Mouse (Mus musculus): ENCODE data around the gene Mier3. TPM values are rescaled to one million over a fixed set of nuclear protein-coding genes. Genes with fewer than 3 reads are reported as not detected.

Gene Mier3
- total RNA-seq (2017) = 68.1 and 77.3 TPM in 2 replicates

GRCm38 (mm10) chr13:111680679-111681078, at the start of gene Mier3:
Mier3 (plus strand) TSS chr13:111680979.
- ATAC-seq (replicated peaks; ENCODE audit: low read depth, poor library complexity, severe bottlenecking) = no peak

- ATAC-seq (replicated peaks; ENCODE audit: low read depth, poor library complexity, severe bottlenecking) = peak; percentile 88
Measured at GRCm38 (mm10) chr13:111634163-111635160, 46.3 kb upstream of the Mier3 start.

GRCm38 (mm10) chr13:111640319-111640718, 40.5 kb upstream of the Mier3 start:
- ATAC-seq (replicated peaks; ENCODE audit: low read depth, poor library complexity, severe bottlenecking) = peak; percentile 96

GRCm38 (mm10) chr13:111643636-111644035, 37.1 kb upstream of the Mier3 start:
- ATAC-seq (replicated peaks; ENCODE audit: low read depth, poor library complexity, severe bottlenecking) = no peak

GRCm38 (mm10) chr13:111646204-111646603, 34.6 kb upstream of the Mier3 start:
- peak; percentile 39; the same call in 1 of the 2 replicates for ATAC-seq (replicated peaks; ENCODE audit: low read depth, poor library complexity, severe bottlenecking)

GRCm38 (mm10) chr13:111647279-111647678, 33.5 kb upstream of the Mier3 start:
- 0 out of 2 replicates have a peak, but pooled peaks have one; percentile 56 for ATAC-seq (replicated peaks; ENCODE audit: low read depth, poor library complexity, severe bottlenecking)

- ATAC-seq (replicated peaks; ENCODE audit: low read depth, poor library complexity, severe bottlenecking) = no peak
Measured at GRCm38 (mm10) chr13:111651020-111651419, 29.8 kb upstream of the Mier3 start.

- ATAC-seq (replicated peaks; ENCODE audit: low read depth, poor library complexity, severe bottlenecking) = peak; percentile 67
Measured at GRCm38 (mm10) chr13:111655273-111655672, 25.5 kb upstream of the Mier3 start.

- peak; percentile 76 for ATAC-seq (replicated peaks; ENCODE audit: low read depth, poor library complexity, severe bottlenecking)
Measured at GRCm38 (mm10) chr13:111655856-111656255, 24.9 kb upstream of the Mier3 start.

GRCm38 (mm10) chr13:111656309-111656708, 24.5 kb upstream of the Mier3 start:
- peak; percentile 20; the same call in 1 of the 2 replicates for ATAC-seq (replicated peaks; ENCODE audit: low read depth, poor library complexity, severe bottlenecking)

GRCm38 (mm10) chr13:111656769-111657168, 24.0 kb upstream of the Mier3 start:
- ATAC-seq (replicated peaks; ENCODE audit: low read depth, poor library complexity, severe bottlenecking) = peak; percentile 40

GRCm38 (mm10) chr13:111658501-111659280, 22.1 kb upstream of the Mier3 start:
- ATAC-seq (replicated peaks; ENCODE audit: low read depth, poor library complexity, severe bottlenecking) = 0 out of 2 replicates have a peak, but pooled peaks have one; percentile 11

- no peak for ATAC-seq (replicated peaks; ENCODE audit: low read depth, poor library complexity, severe bottlenecking)
Measured at GRCm38 (mm10) chr13:111659430-111659829, 21.3 kb upstream of the Mier3 start.

- no peak for ATAC-seq (replicated peaks; ENCODE audit: low read depth, poor library complexity, severe bottlenecking)
Measured at GRCm38 (mm10) chr13:111660072-111660471, 20.7 kb upstream of the Mier3 start.

- ATAC-seq (replicated peaks; ENCODE audit: low read depth, poor library complexity, severe bottlenecking) = no peak
Measured at GRCm38 (mm10) chr13:111660556-111660955, 20.2 kb upstream of the Mier3 start.

GRCm38 (mm10) chr13:111668016-111668415, 12.8 kb upstream of the Mier3 start:
- ATAC-seq (replicated peaks; ENCODE audit: low read depth, poor library complexity, severe bottlenecking) = no peak

- ATAC-seq (replicated peaks; ENCODE audit: low read depth, poor library complexity, severe bottlenecking) = no peak
Measured at GRCm38 (mm10) chr13:111676841-111677240, 3.9 kb upstream of the Mier3 start.

- ATAC-seq (replicated peaks; ENCODE audit: low read depth, poor library complexity, severe bottlenecking) = peak; percentile 39
Measured at GRCm38 (mm10) chr13:111684056-111684625, 3.4 kb downstream of the Mier3 start.

- peak; percentile 69 for ATAC-seq (replicated peaks; ENCODE audit: low read depth, poor library complexity, severe bottlenecking)
Measured at GRCm38 (mm10) chr13:111685751-111686462, 5.1 kb downstream of the Mier3 start.
